Mouse (Mus musculus) cerebellum, postnatal 25 days (tissue): ENCODE data around the gene Olfr549.
A peak's percentile ranks its signal among the peaks of the same experiment; 100 is the strongest.

Source experiments
- DNase-seq, 2 experiments: peaks; one replicate each; pipeline ENCODE4 v3.0.0; 2021; ENCODE audit warnings: mixed read lengths in 2 of 2

The Olfr549 gene

GRCm38 (mm10) chr7:102549570-102549969, at the start of gene Olfr549:
Gene Olfr549 (plus strand): TSS chr7:102549870.
- DNase-seq = no peak

GRCm38 (mm10) chr7:102501986-102502385, 47.7 kb upstream of the Olfr549 start:
- peak; percentile 43 to 61 for DNase-seq

GRCm38 (mm10) chr7:102506848-102507247, 42.8 kb upstream of the Olfr549 start:
- peak; percentile 80 to 87 for DNase-seq

GRCm38 (mm10) chr7:102508066-102508465, 41.6 kb upstream of the Olfr549 start:
- no peak for DNase-seq

- DNase-seq = no peak
Observed at GRCm38 (mm10) chr7:102508666-102509065, 41.0 kb upstream of the Olfr549 start.

GRCm38 (mm10) chr7:102509726-102510125, 39.9 kb upstream of the Olfr549 start:
- DNase-seq = no peak

- no peak for DNase-seq
Observed at GRCm38 (mm10) chr7:102511927-102512326, 37.7 kb upstream of the Olfr549 start.

- DNase-seq = peak; percentile 92 to 96
Observed at GRCm38 (mm10) chr7:102512814-102513435, 36.7 kb upstream of the Olfr549 start.

- DNase-seq = no peak
Observed at GRCm38 (mm10) chr7:102514144-102514543, 35.5 kb upstream of the Olfr549 start.

- peak; percentile 64 to 74 for DNase-seq
Observed at GRCm38 (mm10) chr7:102516261-102517050, 33.2 kb upstream of the Olfr549 start.

GRCm38 (mm10) chr7:102517051-102517335, 32.7 kb upstream of the Olfr549 start:
- DNase-seq = peak; percentile 22 to 38

GRCm38 (mm10) chr7:102529052-102529451, 20.6 kb upstream of the Olfr549 start:
- DNase-seq = no peak

GRCm38 (mm10) chr7:102534449-102534848, 15.2 kb upstream of the Olfr549 start, which contains the start of gene Olfr547:
Gene Olfr547 (plus strand): TSS chr7:102534749.
- no peak for DNase-seq

- no peak for DNase-seq
Observed at GRCm38 (mm10) chr7:102540596-102540995, 9.1 kb upstream of the Olfr549 start, which contains the start of gene Olfr548-ps1. Gene Olfr548-ps1 (plus strand): TSS chr7:102540896.

GRCm38 (mm10) chr7:102541251-102541650, 8.4 kb upstream of the Olfr549 start:
- DNase-seq = no peak

- DNase-seq = no peak
Observed at GRCm38 (mm10) chr7:102553279-102553678, 3.6 kb downstream of the Olfr549 start.

GRCm38 (mm10) chr7:102564999-102565997, 15.6 kb downstream of the Olfr549 start, which contains the start of gene Trim21:
Gene Trim21 (minus strand): TSS chr7:102565486.
- DNase-seq = peak; percentile 37 to 71

GRCm38 (mm10) chr7:102566219-102566618, 16.5 kb downstream of the Olfr549 start:
- DNase-seq = no peak

- no peak for DNase-seq
Observed at GRCm38 (mm10) chr7:102571142-102571541, 21.5 kb downstream of the Olfr549 start, which contains the start of gene Olfr550. Gene Olfr550 (plus strand): TSS chr7:102571442.

GRCm38 (mm10) chr7:102573174-102573830, 23.6 kb downstream of the Olfr549 start:
- no peak for DNase-seq

- no peak for DNase-seq
Observed at GRCm38 (mm10) chr7:102575998-102576397, 26.3 kb downstream of the Olfr549 start.

GRCm38 (mm10) chr7:102591786-102592185, 42.1 kb downstream of the Olfr549 start, which contains the start of gene Olfr551:
Gene Olfr551 (minus strand): TSS chr7:102591886.
- DNase-seq = no peak
